In genomic region chr2:135796684-135797083, GRCm38 (mm10) we compare ENCODE assay signal across 26 mouse cellular contexts.
DNase-seq lines count a peak whose midpoint lies in the region; ATAC-seq and TF ChIP-seq lines count a peak whose summit lies in the region.
"Had no signal": no experiment of that assay in that cellular context is flagged by ENCODE, and none has a peak within 500 bp of the region (broad histone marks: within the 10 kb centered on the region; RNA-seq: fewer than 3 reads in every experiment).

No protein-coding gene starts in this region.

- H3K4me1 ChIP-seq in midbrain, embryonic 16.5 days (ENCODE audit: control insufficient read depth, insufficient read depth, low read length), result peaks cover 14% of the 10 kb centered on the region
- H3K4me1 ChIP-seq in midbrain, postnatal 0 days (ENCODE audit: insufficient read depth, low read length), result peaks cover 7% of the 10 kb centered on the region; the same call in 1 of the 2 replicates
- H3K4me1 ChIP-seq: stomach, embryonic 15.5 days had no signal

- no peak overlapping the region for H3K4me2 ChIP-seq in midbrain, embryonic 16.5 days (ENCODE audit: low read length)
- H3K4me2 ChIP-seq in midbrain, postnatal 0 days (ENCODE audit: low read depth, low read length, poor library complexity, severe bottlenecking), result no peak overlapping the region
- H3K4me2 ChIP-seq: heart, embryonic 11.5 days; hindbrain, embryonic 15.5 days; midbrain, embryonic 12.5 days; stomach, embryonic 15.5 days had no signal

- no peak overlapping the region for H3K9ac ChIP-seq in midbrain, embryonic 16.5 days (ENCODE audit: low read depth, low read length)
- H3K9ac ChIP-seq in midbrain, postnatal 0 days (replicated peaks; ENCODE audit: low read length, poor library complexity, severe bottlenecking), result no peak overlapping the region
- H3K9ac ChIP-seq: hindbrain, embryonic 15.5 days; liver, embryonic 14.5 days; midbrain, embryonic 12.5 days; stomach, embryonic 15.5 days had no signal

- H3K9me3 ChIP-seq in midbrain, embryonic 16.5 days (replicated peaks; ENCODE audit: control insufficient read depth, low read length, poor library complexity, severe bottlenecking), result no peaks in the 10 kb centered on the region
- no peaks in the 10 kb centered on the region for H3K9me3 ChIP-seq in midbrain, postnatal 0 days (ENCODE audit: low read length)
- H3K9me3 ChIP-seq: hindbrain, embryonic 15.5 days; midbrain, embryonic 12.5 days; stomach, embryonic 15.5 days had no signal

- H3K4me3 ChIP-seq in midbrain, embryonic 16.5 days (ENCODE audit: low read depth, low read length), result no peak overlapping the region
- no peak overlapping the region for H3K4me3 ChIP-seq in midbrain, postnatal 0 days (ENCODE audit: low read depth, low read length)
- H3K4me3 ChIP-seq: erythroblast, embryonic 14.5 days; hindbrain, embryonic 15.5 days; midbrain, embryonic 12.5 days; stomach, embryonic 15.5 days had no signal

- TF ChIP-seq CTCF in midbrain, postnatal 0 days (IDR thresholded peaks at IDR 0.05), result no peak

- H3K27ac ChIP-seq in midbrain, embryonic 16.5 days (ENCODE audit: low read length), result 0 out of 2 replicates have a peak overlapping the region, but pooled peaks have one; percentile 13
- H3K27ac ChIP-seq in midbrain, postnatal 0 days (ENCODE audit: low read depth, low read length), result no peak overlapping the region
- H3K27ac ChIP-seq: liver, embryonic 14.5 days; macrophage; stomach, embryonic 15.5 days had no signal

- no peaks in the 10 kb centered on the region for H3K36me3 ChIP-seq in midbrain, embryonic 16.5 days (ENCODE audit: control insufficient read depth, insufficient read depth, low read length)
- no peaks in the 10 kb centered on the region for H3K36me3 ChIP-seq in midbrain, postnatal 0 days (ENCODE audit: insufficient read depth, low read length)
- H3K36me3 ChIP-seq: hindbrain, embryonic 15.5 days; midbrain, embryonic 12.5 days; stomach, embryonic 15.5 days had no signal

- ATAC-seq in midbrain, embryonic 16.5 days, result no peak
- no peak for ATAC-seq in midbrain, postnatal 0 days (ENCODE audit: low FRiP score)
- peak; percentile 95 for ATAC-seq in common myeloid progenitor, adult 5-6 weeks (replicated peaks; ENCODE audit: low read depth, poor library complexity, severe bottlenecking)
- peak; percentile 86 for ATAC-seq in megakaryocyte progenitor cell, adult 5-6 weeks (replicated peaks; ENCODE audit: poor library complexity)
- ATAC-seq: inflammation-experienced regulatory T-cells, adult 6 months; Patski had no signal

- WGBS in midbrain, embryonic 16.5 days, result 91% methylated on average over 5 of the region's 5 CpGs
- 88% methylated on average over 5 of the region's 5 CpGs for WGBS in midbrain, postnatal 0 days

- no peak for DNase-seq in midbrain, postnatal 0 days (ENCODE audit: low spot score)
- DNase-seq in spleen, postnatal 14 days (ENCODE audit: low spot score in 2 of 2), result no peak
- no peak for DNase-seq in kidney, adult 11 months
- DNase-seq: adrenal gland, postnatal 10 days; cerebellum, adult 11 months; cerebellum, postnatal 10 days; heart, postnatal 36 days; kidney, adult 2 months; kidney, postnatal 36 days; liver; lung, adult 2 months; lung, postnatal 10 days; thymus, postnatal 25 days had no signal

- no peaks in the 10 kb centered on the region for H3K27me3 ChIP-seq in midbrain, embryonic 16.5 days (ENCODE audit: control insufficient read depth, insufficient read depth, low read depth, low read length)
- H3K27me3 ChIP-seq in midbrain, postnatal 0 days (ENCODE audit: insufficient read depth, low read length), result no peaks in the 10 kb centered on the region
- H3K27me3 ChIP-seq: CH12.LX; hindbrain, embryonic 15.5 days; midbrain, embryonic 12.5 days; Patski; stomach, embryonic 15.5 days had no signal

Comparison
In these comparisons a context has a peak if more than half of its experiments do, and no peak if none do; other contexts are left out.
1. ATAC-seq: peak in common myeloid progenitor, adult 5-6 weeks (single experiment) and megakaryocyte progenitor cell, adult 5-6 weeks (single experiment); none in midbrain, embryonic 16.5 days (single experiment) and midbrain, postnatal 0 days (single experiment).